In genomic region chr14:86322365-86322764, GRCm38 (mm10) we compare ENCODE assay signal across 13 mouse cellular contexts.
DNase-seq lines count a peak whose midpoint lies in the region; ATAC-seq lines count a peak whose summit lies in the region.
"Had no signal": no experiment of that assay in that cellular context is flagged by ENCODE, and none has a peak within 500 bp of the region (broad histone marks: within the 10 kb centered on the region; RNA-seq: fewer than 3 reads in every experiment).

No protein-coding gene starts in this region.

- no peaks in the 10 kb centered on the region; the same call in 1 of the 2 replicates for H3K4me1 ChIP-seq in heart, embryonic 12.5 days (replicated peaks)
- peaks cover 6% of the 10 kb centered on the region for H3K4me1 ChIP-seq in brown adipose tissue, adult 24 weeks (ENCODE audit: control insufficient read depth, insufficient read depth, insufficient read length, low read length)
- H3K4me1 ChIP-seq: midbrain, embryonic 10.5 days had no signal

- no peaks in the 10 kb centered on the region for H3K9me3 ChIP-seq in heart, embryonic 12.5 days (replicated peaks)
- H3K9me3 ChIP-seq: midbrain, embryonic 10.5 days had no signal

- H3K4me2 ChIP-seq in heart, embryonic 12.5 days = 0 out of 2 replicates have a peak overlapping the region, but pooled peaks have one; percentile 13
- H3K4me2 ChIP-seq: liver, embryonic 11.5 days had no signal

- intact Hi-C loops in heart, postnatal 14 days (cut with DNase I) = no loop called here

- DNase-seq in heart, postnatal 14 days = no peak
- DNase-seq in kidney, adult 9 months = peak; percentile 66
- DNase-seq in lung, postnatal 4 days = peak; percentile 22 to 56
- DNase-seq in c-Kit-positive CD71-positive TER-119-positive erythroid progenitor cells, embryonic 14.5 days (ENCODE audit: low spot score) = no peak
- DNase-seq: gastrocnemius, postnatal 36 days; spleen, adult 18-20 months; thymus, postnatal 14 days had no signal

- H3K9ac ChIP-seq in heart, embryonic 12.5 days = no peak overlapping the region

- H3K4me3 ChIP-seq in heart, embryonic 12.5 days = no peak overlapping the region
- no peak overlapping the region for H3K4me3 ChIP-seq in brown adipose tissue, adult 24 weeks (ENCODE audit: insufficient read depth, low read depth, low read length)
- H3K4me3 ChIP-seq: left cerebral cortex, adult 2 months; midbrain, embryonic 10.5 days had no signal

- H3K36me3 ChIP-seq in heart, embryonic 12.5 days = no peaks in the 10 kb centered on the region
- H3K36me3 ChIP-seq: midbrain, embryonic 10.5 days had no signal

- ATAC-seq in heart, embryonic 12.5 days (ENCODE audit: insufficient number of reproducible peaks, low FRiP score) = no peak
- ATAC-seq in activated CD4-positive, CD25-positive, alpha-beta regulatory T cell, adult 4 months = no peak

- 0 out of 2 replicates have a peak overlapping the region, but pooled peaks have one; percentile 21 for H3K27ac ChIP-seq in heart, embryonic 12.5 days (ENCODE audit: poor library complexity, severe bottlenecking)
- H3K27ac ChIP-seq in brown adipose tissue, adult 24 weeks (replicated peaks; ENCODE audit: low read depth, low read length) = peak overlapping the region; percentile 94
- H3K27ac ChIP-seq: left cerebral cortex, adult 2 months; midbrain, embryonic 10.5 days had no signal

- 29% methylated on average over 7 of the region's 7 CpGs for WGBS in heart, embryonic 12.5 days

- H3K27me3 ChIP-seq in heart, embryonic 12.5 days (replicated peaks) = no peaks in the 10 kb centered on the region

Comparison
In these comparisons a context has a peak if more than half of its experiments do, and no peak if none do; other contexts are left out.
1. DNase-seq: peak in kidney, adult 9 months (single experiment) and lung, postnatal 4 days (2 of 2); none in heart, postnatal 14 days (0 of 2) and c-Kit-positive CD71-positive TER-119-positive erythroid progenitor cells, embryonic 14.5 days (single experiment).